Mouse (Mus musculus): ENCODE measurements around the gene Olfml3.

DNA sequence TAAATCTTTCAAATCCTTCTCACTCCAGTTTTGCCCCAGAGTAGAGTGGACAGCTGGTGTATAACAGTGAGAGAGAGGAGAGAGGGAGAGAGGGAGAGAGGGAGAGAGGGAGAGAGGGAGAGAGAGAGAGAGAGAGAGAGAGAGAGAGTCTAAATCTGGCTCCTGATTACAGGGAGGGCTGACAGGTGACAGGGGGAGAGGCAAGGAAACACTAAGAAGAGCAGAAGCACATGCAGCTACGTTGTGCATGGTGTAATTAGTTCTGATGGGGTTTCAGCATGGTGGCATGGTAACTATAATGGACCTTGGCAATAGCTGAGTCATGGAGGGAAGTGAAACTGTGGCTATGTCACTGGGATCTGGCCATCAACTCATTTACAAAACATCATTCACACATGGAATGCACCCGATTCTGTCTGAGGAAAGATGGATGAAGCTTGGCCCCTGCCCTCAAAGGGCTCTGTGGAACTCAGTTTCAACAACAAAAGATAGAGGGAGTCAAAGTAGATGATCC is 9.9 kb downstream of the Olfml3 start:
- TF ChIP-seq CTCF (IDR thresholded peaks at IDR 0.05; ENCODE audit: low read depth, low read length) (no peak), TAL1 (conservative IDR thresholded peaks at IDR 0.05; ENCODE audit: low read depth, low read length) (no peak), GATA1 (IDR thresholded peaks at IDR 0.05; ENCODE audit: borderline replicate concordance, low read length) (no peak)

Measured in G1E (cell line).